Mouse (Mus musculus) G1E (cell line): Measurements from ENCODE around the gene Rreb1.

Source experiments
- CTCF ChIP-seq: IDR thresholded peaks from 2 replicates; pipeline ENCODE4 v1.5.1; 2012; ENCODE audit warnings: low read depth, low read length, inconsistent platforms, mixed read lengths
- POLR2AphosphoS5 ChIP-seq: IDR thresholded peaks from 2 replicates; pipeline ENCODE4 v1.6.1; 2012; ENCODE audit warnings: low read depth, low read length, inconsistent platforms; ENCODE audit not compliant: insufficient replicate concordance

- no peak for TF ChIP-seq CTCF
- no peak for TF ChIP-seq POLR2AphosphoS5
Observed at GRCm38 (mm10) chr13:37781557-37781956, 3.4 kb downstream of the Rreb1 start.
